Mouse (Mus musculus): ENCODE data around the gene Mef2d. TPM values are rescaled to one million over a fixed set of nuclear protein-coding genes. Genes with fewer than 3 reads are reported as not detected.

Mef2d gene
- polyA plus RNA-seq, 1 experiment from 2014 or later, result 28.3 TPM

- no peaks in the 10 kb centered on the region for H3K9me3 ChIP-seq (ENCODE audit: control insufficient read depth, low read length)
- WGBS, result 2% methylated on average over 61 of the region's 61 CpGs
- no peaks in the 10 kb centered on the region for H3K36me3 ChIP-seq (ENCODE audit: control insufficient read depth, insufficient read depth)
- peaks cover 69% of the 10 kb centered on the region for H3K4me1 ChIP-seq (replicated peaks; ENCODE audit: control insufficient read depth, insufficient read depth, low read length)
- no peaks in the 10 kb centered on the region for H3K27me3 ChIP-seq (replicated peaks; ENCODE audit: control insufficient read depth, insufficient read depth, low read length)
- H3K27ac ChIP-seq (ENCODE audit: low read length), result peak overlapping the region; percentile 100
- peak overlapping the region; percentile 100 for H3K9ac ChIP-seq (replicated peaks; ENCODE audit: low read depth, low read length)
- ATAC-seq, result no peak
- H3K4me2 ChIP-seq (ENCODE audit: low read length), result peak overlapping the region; percentile 67
- H3K4me3 ChIP-seq (replicated peaks; ENCODE audit: low read length), result peak overlapping the region; percentile 64
Measured at GRCm38 (mm10) chr3:88200161-88200971, 58.2 kb downstream of the Mef2d start.

GRCm38 (mm10) chr3:88200972-88201330 lies 58.8 kb downstream of the Mef2d start:
- no peak for ATAC-seq
- no peaks in the 10 kb centered on the region for H3K36me3 ChIP-seq (ENCODE audit: control insufficient read depth, insufficient read depth)
- H3K9me3 ChIP-seq (ENCODE audit: control insufficient read depth, low read length), result no peaks in the 10 kb centered on the region
- no peaks in the 10 kb centered on the region for H3K27me3 ChIP-seq (replicated peaks; ENCODE audit: control insufficient read depth, insufficient read depth, low read length)
- H3K4me1 ChIP-seq (replicated peaks; ENCODE audit: control insufficient read depth, insufficient read depth, low read length), result peaks cover 75% of the 10 kb centered on the region
- peak overlapping the region; percentile 67 for H3K4me2 ChIP-seq (ENCODE audit: low read length)
- H3K9ac ChIP-seq (replicated peaks; ENCODE audit: low read depth, low read length), result peak overlapping the region; percentile 100
- WGBS, result 1% methylated on average over 37 of the region's 37 CpGs
- peak overlapping the region; percentile 100 for H3K27ac ChIP-seq (ENCODE audit: low read length)
- H3K4me3 ChIP-seq (replicated peaks; ENCODE audit: low read length), result peak overlapping the region; percentile 64

- Histone ChIP-seq H3K4me1 (replicated peaks; ENCODE audit: control insufficient read depth, insufficient read depth, low read length) (peaks cover 80% of the 10 kb centered on the region), H3K9ac (replicated peaks; ENCODE audit: low read depth, low read length) (peak overlapping the region; percentile 100), H3K36me3 (ENCODE audit: control insufficient read depth, insufficient read depth) (no peaks in the 10 kb centered on the region), H3K4me2 (ENCODE audit: low read length) (peak overlapping the region; percentile 67), H3K27me3 (replicated peaks; ENCODE audit: control insufficient read depth, insufficient read depth, low read length) (no peaks in the 10 kb centered on the region), H3K9me3 (ENCODE audit: control insufficient read depth, low read length) (no peaks in the 10 kb centered on the region), H3K27ac (ENCODE audit: low read length) (peak overlapping the region; percentile 100), H3K4me3 (replicated peaks; ENCODE audit: low read length) (peak overlapping the region; percentile 64)
- ATAC-seq, result no peak
- WGBS, result 12% methylated on average over 5 of the region's 5 CpGs
Measured at GRCm38 (mm10) chr3:88201640-88202039, 59.5 kb downstream of the Mef2d start.

DNA sequence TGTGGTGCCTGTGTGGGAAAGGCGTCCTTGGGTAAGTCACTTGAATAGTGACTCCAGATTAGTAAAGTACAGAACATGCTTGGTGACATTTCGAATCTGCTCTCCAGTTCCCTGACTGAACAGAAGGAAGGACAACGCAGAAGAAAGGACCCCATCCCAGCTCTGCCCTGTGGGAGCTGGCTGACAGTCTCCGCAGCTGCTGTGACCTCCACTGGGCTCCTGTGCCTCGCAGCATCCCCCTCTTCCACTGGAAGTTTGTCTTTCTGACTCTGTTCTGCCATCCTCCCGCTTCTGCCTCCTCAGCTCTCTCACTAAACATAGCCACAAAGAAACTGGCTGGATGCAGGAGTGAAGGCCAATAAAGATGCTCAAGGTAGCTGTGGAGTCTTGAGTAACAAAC lies 60.8 kb downstream of the Mef2d start:
- no peak for ATAC-seq
- peak overlapping the region; percentile 100 for H3K9ac ChIP-seq (replicated peaks; ENCODE audit: low read depth, low read length)
- no peaks in the 10 kb centered on the region for H3K9me3 ChIP-seq (ENCODE audit: control insufficient read depth, low read length)
- H3K36me3 ChIP-seq (ENCODE audit: control insufficient read depth, insufficient read depth), result no peaks in the 10 kb centered on the region
- WGBS, result 15% methylated on average over 6 of the region's 6 CpGs
- H3K4me3 ChIP-seq (replicated peaks; ENCODE audit: low read length), result peak overlapping the region; percentile 13
- H3K4me1 ChIP-seq (replicated peaks; ENCODE audit: control insufficient read depth, insufficient read depth, low read length), result peaks cover 72% of the 10 kb centered on the region
- peak overlapping the region; percentile 67 for H3K4me2 ChIP-seq (ENCODE audit: low read length)
- no peaks in the 10 kb centered on the region for H3K27me3 ChIP-seq (replicated peaks; ENCODE audit: control insufficient read depth, insufficient read depth, low read length)
- peak overlapping the region; percentile 100 for H3K27ac ChIP-seq (ENCODE audit: low read length)

GRCm38 (mm10) chr3:88203456-88203855 lies 61.3 kb downstream of the Mef2d start:
- peak overlapping the region; percentile 100 for H3K9ac ChIP-seq (replicated peaks; ENCODE audit: low read depth, low read length)
- H3K36me3 ChIP-seq (ENCODE audit: control insufficient read depth, insufficient read depth), result no peaks in the 10 kb centered on the region
- ATAC-seq, result no peak
- WGBS, result 5% methylated on average over 5 of the region's 5 CpGs
- peak overlapping the region; percentile 23; the same call in 1 of the 2 replicates for H3K4me3 ChIP-seq (replicated peaks; ENCODE audit: low read length)
- peak overlapping the region; percentile 100 for H3K27ac ChIP-seq (ENCODE audit: low read length)
- H3K9me3 ChIP-seq (ENCODE audit: control insufficient read depth, low read length), result no peaks in the 10 kb centered on the region
- peak overlapping the region; percentile 67 for H3K4me2 ChIP-seq (ENCODE audit: low read length)
- no peaks in the 10 kb centered on the region for H3K27me3 ChIP-seq (replicated peaks; ENCODE audit: control insufficient read depth, insufficient read depth, low read length)
- peaks cover 68% of the 10 kb centered on the region for H3K4me1 ChIP-seq (replicated peaks; ENCODE audit: control insufficient read depth, insufficient read depth, low read length)

- WGBS, result 10% methylated on average over 7 of the region's 7 CpGs
- peak overlapping the region; percentile 23 for H3K4me3 ChIP-seq (replicated peaks; ENCODE audit: low read length)
- H3K27ac ChIP-seq (ENCODE audit: low read length), result peak overlapping the region; percentile 100
- H3K4me2 ChIP-seq (ENCODE audit: low read length), result peak overlapping the region; percentile 67
- no peaks in the 10 kb centered on the region for H3K27me3 ChIP-seq (replicated peaks; ENCODE audit: control insufficient read depth, insufficient read depth, low read length)
- no peaks in the 10 kb centered on the region for H3K36me3 ChIP-seq (ENCODE audit: control insufficient read depth, insufficient read depth)
- H3K9me3 ChIP-seq (ENCODE audit: control insufficient read depth, low read length), result no peaks in the 10 kb centered on the region
- H3K9ac ChIP-seq (replicated peaks; ENCODE audit: low read depth, low read length), result peak overlapping the region; percentile 100
- ATAC-seq, result no peak
- peaks cover 61% of the 10 kb centered on the region for H3K4me1 ChIP-seq (replicated peaks; ENCODE audit: control insufficient read depth, insufficient read depth, low read length)
Measured at GRCm38 (mm10) chr3:88203999-88204700, 62.0 kb downstream of the Mef2d start.

GRCm38 (mm10) chr3:88204751-88205150 lies 62.6 kb downstream of the Mef2d start:
- peak; percentile 29 for ATAC-seq
- peaks cover 56% of the 10 kb centered on the region for H3K4me1 ChIP-seq (replicated peaks; ENCODE audit: control insufficient read depth, insufficient read depth, low read length)
- no peaks in the 10 kb centered on the region for H3K27me3 ChIP-seq (replicated peaks; ENCODE audit: control insufficient read depth, insufficient read depth, low read length)
- peak overlapping the region; percentile 100 for H3K27ac ChIP-seq (ENCODE audit: low read length)
- H3K4me3 ChIP-seq (replicated peaks; ENCODE audit: low read length), result peak overlapping the region; percentile 21
- WGBS, result 0% methylated on average over 1 of the region's 1 CpGs
- H3K36me3 ChIP-seq (ENCODE audit: control insufficient read depth, insufficient read depth), result no peaks in the 10 kb centered on the region
- no peaks in the 10 kb centered on the region for H3K9me3 ChIP-seq (ENCODE audit: control insufficient read depth, low read length)
- H3K9ac ChIP-seq (replicated peaks; ENCODE audit: low read depth, low read length), result peak overlapping the region; percentile 100
- peak overlapping the region; percentile 67 for H3K4me2 ChIP-seq (ENCODE audit: low read length)

- peak overlapping the region; percentile 100 for H3K9ac ChIP-seq (replicated peaks; ENCODE audit: low read depth, low read length)
- no peaks in the 10 kb centered on the region for H3K9me3 ChIP-seq (ENCODE audit: control insufficient read depth, low read length)
- no peaks in the 10 kb centered on the region for H3K36me3 ChIP-seq (ENCODE audit: control insufficient read depth, insufficient read depth)
- 4% methylated on average over 4 of the region's 4 CpGs for WGBS
- H3K4me2 ChIP-seq (ENCODE audit: low read length), result peak overlapping the region; percentile 67
- peak; percentile 44 for ATAC-seq
- peak overlapping the region; percentile 100 for H3K27ac ChIP-seq (ENCODE audit: low read length)
- no peaks in the 10 kb centered on the region for H3K27me3 ChIP-seq (replicated peaks; ENCODE audit: control insufficient read depth, insufficient read depth, low read length)
- peak overlapping the region; percentile 74 for H3K4me3 ChIP-seq (replicated peaks; ENCODE audit: low read length)
- H3K4me1 ChIP-seq (replicated peaks; ENCODE audit: control insufficient read depth, insufficient read depth, low read length), result peaks cover 56% of the 10 kb centered on the region
Measured at GRCm38 (mm10) chr3:88205176-88205562, 63.0 kb downstream of the Mef2d start.
